Mouse (Mus musculus) cerebellum, adult 8-10 months (tissue): ENCODE measurements around the gene Pid1.

ENCODE experiments used
- DNase-seq: peaks from one replicate; pipeline ENCODE4 v3.0.0; 2022

Pid1 gene

DNA sequence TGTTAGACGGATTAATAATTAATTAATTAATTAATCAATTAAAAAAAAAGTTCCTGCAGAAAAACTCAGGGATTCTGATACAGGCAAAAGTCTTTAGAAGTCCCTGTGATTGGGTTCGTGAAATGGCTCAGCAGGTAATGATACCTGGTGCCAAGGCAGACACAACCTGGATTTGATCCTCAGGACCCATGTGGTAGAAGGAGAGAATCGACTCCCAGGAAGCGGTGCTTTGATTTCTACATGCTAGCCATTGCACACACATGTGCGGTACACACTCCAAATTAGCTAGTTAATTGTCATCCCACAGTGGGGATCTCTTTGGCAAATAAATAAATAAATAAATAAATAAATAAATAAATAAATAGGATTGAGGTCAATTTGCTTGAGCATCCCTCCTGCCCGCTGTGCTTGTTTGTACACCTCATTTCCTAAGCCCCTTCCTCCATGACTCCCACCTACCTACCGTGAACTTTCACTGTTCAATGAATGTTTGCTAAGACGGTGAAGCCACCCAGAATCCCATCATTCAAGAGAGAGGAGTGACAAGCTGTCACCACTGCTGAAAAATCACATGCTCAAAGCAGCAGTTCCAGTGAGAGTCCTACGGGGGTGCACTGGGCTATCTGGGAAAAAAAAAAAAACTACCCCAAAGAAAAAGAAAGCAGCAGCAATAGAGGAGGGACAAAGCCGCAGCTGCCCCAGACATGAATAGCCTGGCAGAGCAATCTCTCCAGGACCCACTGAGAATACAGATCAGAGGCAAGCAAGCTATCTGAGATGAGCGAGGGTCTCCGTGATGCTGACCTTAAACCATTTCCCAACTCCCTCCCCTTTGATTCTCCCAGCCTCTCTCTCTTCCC is 209.0 kb downstream of the Pid1 start:
- DNase-seq, result no peak

- DNase-seq, result no peak
These were observed 210.0 kb downstream of the Pid1 start for GRCm38 (mm10) chr1:84153943-84154342.

GRCm38 (mm10) chr1:84141561-84141960 is 222.4 kb downstream of the Pid1 start:
- DNase-seq, result no peak

DNA sequence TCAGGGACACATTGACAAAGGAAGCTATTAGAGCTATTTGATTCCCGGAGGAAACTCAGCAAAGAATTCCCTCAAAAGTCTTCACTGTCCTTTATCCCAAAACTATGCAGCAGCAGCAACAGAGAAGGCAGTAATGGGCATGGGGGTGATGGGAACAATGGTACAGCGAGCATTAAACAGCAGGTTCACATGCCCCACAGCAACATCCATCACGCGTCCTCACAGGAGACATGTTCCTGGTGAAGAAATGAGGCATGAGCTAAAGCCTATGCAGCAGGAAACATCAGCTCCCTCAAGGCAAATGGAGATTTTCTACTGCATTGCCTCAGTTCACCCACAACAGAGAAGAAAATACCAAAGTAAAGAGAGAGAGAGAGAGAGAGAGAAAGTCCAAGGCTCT is 231.5 kb downstream of the Pid1 start:
- DNase-seq, result no peak

- peak; percentile 13 for DNase-seq
These were observed 232.2 kb downstream of the Pid1 start for GRCm38 (mm10) chr1:84131799-84132198.

DNA sequence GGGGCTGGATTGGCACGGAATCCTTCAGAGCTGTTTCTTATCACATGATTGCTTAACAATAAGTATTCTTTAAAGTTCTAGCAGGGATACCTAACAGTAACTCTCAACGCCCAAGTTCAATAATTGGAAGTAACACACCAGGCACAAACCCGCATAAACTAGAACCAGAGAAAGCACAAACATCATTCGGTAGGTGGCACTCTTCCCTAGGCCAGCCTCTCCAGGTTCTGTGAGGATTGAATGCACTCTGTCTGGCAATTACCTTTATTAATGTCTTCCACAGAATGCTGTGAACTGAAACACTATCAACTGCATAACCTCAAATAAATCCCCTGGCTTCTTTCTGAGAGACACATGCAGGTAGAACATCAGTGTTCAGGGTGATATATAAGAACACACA is 235.5 kb downstream of the Pid1 start:
- DNase-seq, result peak; percentile 24

DNA sequence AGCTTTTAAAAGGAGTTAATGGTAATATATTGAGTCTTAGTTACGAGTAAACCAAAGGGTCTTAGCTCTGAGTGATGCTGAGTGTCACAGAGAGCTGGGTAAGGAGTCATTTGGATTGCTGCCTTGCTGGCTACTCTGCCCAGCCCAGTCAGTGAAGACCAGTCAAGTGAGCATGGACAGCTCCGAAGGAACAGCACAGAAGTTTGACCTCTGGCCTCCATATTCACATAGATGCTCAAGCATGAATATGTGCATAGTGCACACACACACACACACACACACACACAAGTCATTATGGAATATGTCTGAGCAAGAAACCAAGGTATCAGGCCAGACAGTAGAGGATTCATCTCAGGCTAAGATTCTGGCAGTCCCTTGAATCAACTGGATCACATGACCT is 244.7 kb downstream of the Pid1 start:
- DNase-seq, result no peak

DNA sequence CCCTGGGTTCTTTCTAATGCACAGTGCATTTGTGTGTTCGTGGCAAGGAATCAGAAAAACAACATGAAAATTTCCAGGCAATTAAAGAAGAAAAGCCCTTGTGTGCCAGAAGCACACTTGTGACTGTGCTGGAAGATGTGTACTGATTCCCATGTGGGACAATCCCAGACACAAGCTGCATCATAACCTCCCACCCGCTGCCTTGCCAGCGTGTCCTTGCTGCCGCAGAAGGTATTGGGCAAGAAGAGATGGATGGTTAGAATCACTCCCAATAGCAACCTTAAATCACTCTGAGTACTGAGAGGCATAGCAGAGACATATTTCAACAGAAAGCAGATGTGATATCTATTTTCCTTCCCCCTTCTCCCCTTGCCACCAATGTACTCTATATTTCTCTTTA is 257.2 kb downstream of the Pid1 start:
- DNase-seq, result no peak

DNA sequence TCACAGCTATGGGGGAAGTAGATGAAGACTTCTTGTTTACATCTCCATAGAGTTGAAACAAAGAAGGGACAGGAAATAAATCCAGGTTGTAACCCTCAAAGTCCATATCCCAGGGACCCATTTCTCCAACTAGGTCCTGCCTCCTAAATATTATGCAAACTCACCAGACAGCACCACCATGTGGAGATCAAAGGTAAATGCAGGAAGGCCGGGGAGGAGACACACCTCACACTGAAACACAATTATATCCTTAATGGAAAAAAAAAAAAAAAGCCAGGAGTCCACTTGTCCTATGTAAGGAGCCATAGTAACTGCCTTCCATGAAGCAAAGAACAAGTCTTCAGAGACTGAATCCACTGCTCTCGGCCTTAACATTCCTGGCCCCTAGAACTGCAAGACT is 261.9 kb downstream of the Pid1 start:
- no peak for DNase-seq

GRCm38 (mm10) chr1:84097398-84097797 is 266.6 kb downstream of the Pid1 start:
- DNase-seq, result no peak

DNA sequence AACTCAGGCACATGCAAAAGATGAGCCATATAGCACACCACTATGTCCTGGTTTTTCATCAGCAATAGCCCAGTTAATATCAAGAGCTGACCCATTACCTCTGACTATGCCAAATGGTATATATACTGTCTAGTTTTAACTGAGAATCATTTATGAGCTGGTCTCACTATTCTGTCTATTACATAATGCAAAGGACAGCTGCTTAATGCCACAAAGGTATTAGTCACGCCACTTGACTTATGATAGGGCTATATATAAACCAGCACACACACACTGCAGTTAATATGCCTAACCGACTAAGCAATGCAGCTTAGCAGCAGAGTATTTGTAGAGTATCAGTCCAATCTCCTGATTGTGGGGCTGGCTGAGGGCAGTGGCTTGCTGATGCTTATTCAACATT is 270.7 kb downstream of the Pid1 start:
- no peak for DNase-seq

DNA sequence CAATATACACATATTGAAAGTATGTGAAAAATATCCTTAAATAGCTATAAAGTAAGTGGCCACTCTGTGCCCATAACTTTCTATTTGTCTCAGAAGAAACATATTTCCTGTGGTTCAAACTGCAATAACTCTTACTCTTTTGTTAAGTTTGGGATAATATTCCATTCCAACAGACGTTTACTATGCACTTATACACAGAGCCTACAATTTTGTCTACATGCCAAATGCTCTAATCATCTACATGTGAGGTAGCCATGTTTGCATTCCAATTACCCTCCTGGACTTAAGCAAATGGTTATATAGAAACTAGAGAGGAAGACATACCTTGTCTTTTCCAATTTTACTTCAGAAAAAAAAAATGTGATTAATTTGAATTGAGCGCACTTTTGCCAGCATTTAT is 274.3 kb downstream of the Pid1 start:
- no peak for DNase-seq

- no peak for DNase-seq
These were observed 276.0 kb downstream of the Pid1 start for GRCm38 (mm10) chr1:84087957-84088356.

GRCm38 (mm10) chr1:84087325-84087724 is 276.7 kb downstream of the Pid1 start:
- DNase-seq, result no peak

GRCm38 (mm10) chr1:84086486-84086885 is 277.5 kb downstream of the Pid1 start:
- no peak for DNase-seq

GRCm38 (mm10) chr1:84085361-84085760 is 278.6 kb downstream of the Pid1 start:
- DNase-seq, result no peak

DNA sequence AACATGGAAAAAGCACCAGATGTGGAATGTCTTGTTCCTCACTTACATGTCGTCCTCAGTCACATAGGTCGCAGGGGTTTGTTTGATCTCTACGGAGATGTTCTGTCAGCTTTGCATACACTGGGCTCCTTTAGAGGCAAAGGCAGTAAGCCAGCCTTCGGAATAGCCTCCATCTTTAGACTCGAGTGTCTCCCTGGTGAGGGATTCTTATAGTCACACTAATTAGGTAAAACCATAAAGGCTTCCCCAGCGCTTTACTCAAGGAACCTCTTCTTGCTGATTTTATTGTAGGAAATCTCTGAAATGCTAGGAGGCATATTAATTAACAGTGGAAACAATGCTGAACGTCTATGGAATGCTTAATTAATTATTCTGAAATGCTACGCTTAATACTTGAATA is 284.4 kb downstream of the Pid1 start:
- no peak for DNase-seq

DNA sequence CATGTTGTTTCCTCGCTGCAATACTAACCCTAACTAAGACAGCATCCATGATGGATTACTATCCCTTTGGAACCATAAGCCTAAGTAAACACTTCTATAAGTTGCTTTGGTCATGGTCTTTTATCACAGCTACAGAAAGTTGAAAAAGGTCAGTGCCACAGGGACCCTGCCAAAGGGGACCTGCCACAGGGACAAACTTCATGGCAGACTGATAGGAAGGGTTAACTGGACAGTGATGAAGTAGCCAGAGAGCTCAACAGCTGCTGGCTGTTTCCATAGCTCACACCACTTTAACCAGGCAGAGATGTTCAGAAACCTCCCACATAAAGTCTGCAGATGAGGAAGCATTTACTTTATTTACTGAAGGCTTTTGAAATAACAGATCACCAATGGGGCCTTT is 287.0 kb downstream of the Pid1 start:
- no peak for DNase-seq

DNA sequence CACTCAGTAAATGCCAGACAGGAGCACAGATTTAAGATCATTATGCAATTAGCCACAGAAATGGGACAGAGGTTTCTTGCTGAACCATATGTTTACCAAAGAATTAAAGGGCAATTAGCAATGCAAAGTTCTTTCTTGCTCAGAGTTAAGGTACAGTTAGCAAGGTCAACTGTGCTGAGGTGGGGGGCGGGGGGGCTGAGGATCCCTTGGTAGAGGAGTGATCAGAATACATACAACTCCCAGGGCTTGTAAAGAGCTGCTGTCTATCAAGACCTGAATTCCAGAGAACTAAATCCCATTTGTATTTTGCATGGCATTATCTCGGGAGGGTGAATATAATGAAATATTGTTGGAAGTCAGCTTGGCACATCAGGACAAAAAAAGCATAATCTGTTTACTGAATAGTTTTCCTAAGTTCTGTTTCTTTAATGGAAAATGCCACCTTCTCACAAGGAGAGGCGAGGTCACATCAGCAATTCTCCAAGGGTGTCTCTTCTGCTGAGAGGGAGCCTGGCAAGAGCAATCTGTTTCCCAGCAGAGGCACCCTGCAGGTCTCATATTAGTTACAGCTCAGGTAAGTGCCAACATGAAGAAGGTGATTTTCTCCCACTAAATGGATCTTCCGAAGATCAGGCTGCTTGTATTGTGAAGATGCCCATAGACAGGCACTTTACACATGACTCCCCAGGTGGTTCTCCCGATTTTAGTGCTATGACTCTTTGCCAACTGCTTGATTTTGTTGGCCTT is 306.9 kb downstream of the Pid1 start:
- no peak for DNase-seq

DNA sequence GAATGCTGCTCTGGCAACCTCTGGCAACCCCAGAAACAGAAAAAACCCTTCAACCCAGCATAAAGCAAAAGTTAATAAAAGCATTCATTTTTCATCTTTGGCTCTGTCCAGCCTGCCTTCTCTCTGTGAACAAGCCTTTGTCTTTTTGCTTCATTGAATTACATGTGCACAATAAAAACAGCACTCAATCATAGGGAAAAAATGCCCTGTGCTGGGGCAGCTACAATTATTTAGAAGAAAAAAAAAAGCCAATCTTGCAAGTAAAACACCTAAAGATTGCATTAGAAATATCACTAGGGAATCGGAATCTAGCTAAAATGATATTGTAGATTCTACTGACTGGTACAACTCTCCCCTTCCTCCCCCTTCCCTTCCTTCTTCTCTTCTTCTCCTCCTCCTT is 307.7 kb downstream of the Pid1 start:
- no peak for DNase-seq

DNA sequence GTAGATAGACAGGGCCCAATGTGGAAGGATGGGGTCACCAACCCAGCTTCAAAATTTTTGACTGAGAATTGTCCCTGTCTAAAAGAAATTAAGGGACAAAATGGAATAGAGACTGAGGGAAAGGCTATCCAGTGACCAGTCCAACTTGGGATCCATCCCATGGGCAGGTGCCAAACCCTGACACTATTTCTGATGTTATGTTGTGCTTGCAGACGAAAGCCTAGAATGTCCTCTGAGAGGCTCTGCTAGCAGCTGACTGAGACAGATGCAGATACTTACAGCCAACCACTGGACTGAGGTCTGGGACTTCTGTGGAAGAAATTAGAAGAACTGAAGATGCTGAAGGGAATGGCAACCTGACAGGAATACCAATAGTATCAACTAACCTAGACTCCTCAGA is 338.2 kb downstream of the Pid1 start:
- DNase-seq, result no peak

DNA sequence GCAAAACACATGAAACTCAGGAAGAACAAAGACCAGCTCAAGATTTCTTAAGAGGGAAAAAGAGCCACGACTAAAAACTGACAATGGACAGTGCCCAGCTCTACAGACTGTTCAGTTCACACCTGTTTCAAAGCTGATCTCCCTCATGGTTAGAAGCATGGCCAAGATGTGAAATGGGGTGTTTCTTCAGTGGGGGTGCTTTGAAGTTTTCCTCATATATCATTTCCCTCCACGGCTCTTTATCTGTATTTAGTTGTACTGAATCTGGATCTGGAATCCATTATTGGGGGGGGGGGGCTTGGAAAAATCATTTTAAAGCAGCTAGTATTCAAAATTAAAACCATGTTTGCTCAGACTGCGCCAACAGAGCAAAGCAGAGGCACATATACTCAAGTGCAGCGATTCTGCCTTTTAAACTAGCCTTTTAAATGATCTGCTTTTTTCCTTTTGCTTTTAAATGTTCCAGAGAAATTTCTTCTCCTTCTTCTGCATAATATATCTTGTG is 351.1 kb downstream of the Pid1 start:
- DNase-seq, result no peak

GRCm38 (mm10) chr1:84002630-84003029 is 361.4 kb downstream of the Pid1 start:
- DNase-seq, result no peak
